Mouse (Mus musculus) common myeloid progenitor, adult 5-6 weeks (primary cell): Measurements from ENCODE around the gene Syncrip. TPM values are rescaled to one million over a fixed set of nuclear protein-coding genes. Genes with fewer than 3 reads are reported as not detected.
"Not testable (repeated sequence)": the region's sequence is repeated elsewhere in the genome, so short reads cannot be mapped to it uniquely, and the experiment has no call there.

Source experiments
- ATAC-seq: replicated peaks from 2 replicates; pipeline ENCODE4 v1.8.0; 2016; ENCODE audit warnings: low read depth, mild to moderate bottlenecking, moderate TSS enrichment, inconsistent platforms; ENCODE audit not compliant: poor library complexity, severe bottlenecking
- total RNA-seq: library from RNA; stranded (forward); fragments of 200-1000, 187-1606 nt; gene quantifications from 2 replicates; pipeline ENCODE4 v1.2.3, GENCODE M21; 2017

Syncrip gene
- total RNA-seq, 1 experiment from 2014 or later, result 305 TPM

- ATAC-seq, result no peak
Observed at GRCm38 (mm10) chr9:88484531-88484930, 2.2 kb upstream of the Syncrip start.

- ATAC-seq, result peak; percentile 36
Observed at GRCm38 (mm10) chr9:88482829-88483396, 539 bp upstream of the Syncrip start.

- ATAC-seq, result no peak
Observed at GRCm38 (mm10) chr9:88481791-88482160, 598 bp downstream of the Syncrip start.

- ATAC-seq, result peak; percentile 7
Observed at GRCm38 (mm10) chr9:88481061-88481790, 1.1 kb downstream of the Syncrip start.

GRCm38 (mm10) chr9:88480120-88480519 is 2.3 kb downstream of the Syncrip start:
- no peak for ATAC-seq

- peak; percentile 30 for ATAC-seq
Observed at GRCm38 (mm10) chr9:88476138-88476537, 6.2 kb downstream of the Syncrip start.

- ATAC-seq, result not testable (repeated sequence)
Observed at GRCm38 (mm10) chr9:88461017-88461416, 21.4 kb downstream of the Syncrip start.

GRCm38 (mm10) chr9:88439991-88440390 is 42.4 kb downstream of the Syncrip start:
- ATAC-seq, result no peak

- no peak for ATAC-seq
Observed at GRCm38 (mm10) chr9:88439238-88439600, 43.2 kb downstream of the Syncrip start.

- ATAC-seq, result peak; percentile 87
Observed at GRCm38 (mm10) chr9:88438555-88439237, 43.7 kb downstream of the Syncrip start, which contains the start of gene Snx14. Gene Snx14, minus strand, starts transcription at chr9:88438958.

GRCm38 (mm10) chr9:88438237-88438554 is 44.2 kb downstream of the Syncrip start:
- ATAC-seq, result no peak

GRCm38 (mm10) chr9:88437342-88438236 is 44.8 kb downstream of the Syncrip start:
- ATAC-seq, result no peak

- ATAC-seq, result 0 out of 2 replicates have a peak, but pooled peaks have one; percentile 22
Observed at GRCm38 (mm10) chr9:88424356-88424755, 58.0 kb downstream of the Syncrip start.

GRCm38 (mm10) chr9:88422428-88422827 is 59.9 kb downstream of the Syncrip start:
- ATAC-seq, result no peak

GRCm38 (mm10) chr9:88416752-88417151 is 65.6 kb downstream of the Syncrip start:
- no peak for ATAC-seq

- no peak for ATAC-seq
Observed at GRCm38 (mm10) chr9:88409978-88410377, 72.4 kb downstream of the Syncrip start.

GRCm38 (mm10) chr9:88404515-88404914 is 77.9 kb downstream of the Syncrip start:
- 0 out of 2 replicates have a peak, but pooled peaks have one; percentile 2 for ATAC-seq

- ATAC-seq, result peak; percentile 100
Observed at GRCm38 (mm10) chr9:88404088-88404487, 78.3 kb downstream of the Syncrip start.

- peak; percentile 60; the same call in 1 of the 2 replicates for ATAC-seq
Observed at GRCm38 (mm10) chr9:88398461-88398860, 83.9 kb downstream of the Syncrip start.
